Mouse (Mus musculus) lung, postnatal 4 days (tissue): ENCODE measurements around the gene Clstn3.
"Not testable (repeated sequence)": the region's sequence is repeated elsewhere in the genome, so short reads cannot be mapped to it uniquely, and the experiment has no call there.

Experiments used
- DNase-seq, 2 experiments: peaks; one replicate each; pipeline ENCODE4 v3.0.0; 2021

Gene Clstn3

GRCm38 (mm10) chr6:124407180-124407579 lies 57.4 kb downstream of the Clstn3 start:
- DNase-seq, result no peak

GRCm38 (mm10) chr6:124406326-124406725 lies 58.3 kb downstream of the Clstn3 start:
- no peak for DNase-seq

- no peak for DNase-seq
These were observed 64.9 kb downstream of the Clstn3 start for GRCm38 (mm10) chr6:124399738-124400137.

- not testable (repeated sequence) for DNase-seq
These were observed 69.6 kb downstream of the Clstn3 start for GRCm38 (mm10) chr6:124394991-124395390.
